Mouse (Mus musculus): Measurements from ENCODE around the gene Rnf31. TPM values are rescaled to one million over a fixed set of nuclear protein-coding genes. Genes with fewer than 3 reads are reported as not detected.

The Rnf31 gene
- polyA plus RNA-seq, 1 experiment from 2014 or later, result 18.2 TPM

- Histone ChIP-seq H3K9me3 (ENCODE audit: control insufficient read depth) (no peaks in the 10 kb centered on the region), H3K27ac (ENCODE audit: low read depth, low read length) (peak overlapping the region; percentile 85), H3K27me3 (replicated peaks; ENCODE audit: control insufficient read depth, insufficient read depth, low read length) (no peaks in the 10 kb centered on the region), H3K36me3 (ENCODE audit: control insufficient read depth, insufficient read depth) (peaks cover 72% of the 10 kb centered on the region), H3K4me3 (ENCODE audit: low read depth, low read length) (no peak overlapping the region), H3K4me1 (replicated peaks; ENCODE audit: control insufficient read depth, insufficient read depth, low read length) (0 out of 2 replicates have a peak, but pooled peaks cover 11% of the 10 kb centered on the region), H3K9ac (ENCODE audit: low read depth, low read length) (no peak overlapping the region), H3K4me2 (replicated peaks; ENCODE audit: low read depth) (peak overlapping the region; percentile 35)
- ATAC-seq, result peak; percentile 31
- TF ChIP-seq CTCF (IDR thresholded peaks at IDR 0.05; ENCODE audit: low read depth), result no peak
- WGBS, result 87% methylated on average over 16 of the region's 16 CpGs
Measured at GRCm38 (mm10) chr14:55605743-55606459, 14.4 kb downstream of the Rnf31 start.

GRCm38 (mm10) chr14:55608339-55608738, 16.8 kb downstream of the Rnf31 start:
- Histone ChIP-seq H3K9me3 (ENCODE audit: control insufficient read depth) (no peaks in the 10 kb centered on the region), H3K27me3 (replicated peaks; ENCODE audit: control insufficient read depth, insufficient read depth, low read length) (no peaks in the 10 kb centered on the region), H3K36me3 (ENCODE audit: control insufficient read depth, insufficient read depth) (peaks cover 47% of the 10 kb centered on the region), H3K9ac (ENCODE audit: low read depth, low read length) (no peak overlapping the region), H3K4me3 (ENCODE audit: low read depth, low read length) (no peak overlapping the region), H3K4me2 (replicated peaks; ENCODE audit: low read depth) (no peak overlapping the region), H3K27ac (ENCODE audit: low read depth, low read length) (peak overlapping the region; percentile 64; the same call in 1 of the 2 replicates), H3K4me1 (replicated peaks; ENCODE audit: control insufficient read depth, insufficient read depth, low read length) (0 out of 2 replicates have a peak, but pooled peaks cover 11% of the 10 kb centered on the region)
- 92% methylated on average over 6 of the region's 6 CpGs for WGBS
- no peak for TF ChIP-seq CTCF (IDR thresholded peaks at IDR 0.05; ENCODE audit: low read depth)
- no peak for ATAC-seq

GRCm38 (mm10) chr14:55613346-55613745, 21.8 kb downstream of the Rnf31 start:
- H3K27me3 ChIP-seq (replicated peaks; ENCODE audit: control insufficient read depth, insufficient read depth, low read length), result no peaks in the 10 kb centered on the region
- 0 out of 2 replicates have a peak, but pooled peaks cover 4% of the 10 kb centered on the region for H3K4me1 ChIP-seq (replicated peaks; ENCODE audit: control insufficient read depth, insufficient read depth, low read length)
- H3K4me3 ChIP-seq (ENCODE audit: low read depth, low read length), result no peak overlapping the region
- H3K4me2 ChIP-seq (replicated peaks; ENCODE audit: low read depth), result no peak overlapping the region
- H3K36me3 ChIP-seq (ENCODE audit: control insufficient read depth, insufficient read depth), result peaks cover 18% of the 10 kb centered on the region
- no peak overlapping the region for H3K9ac ChIP-seq (ENCODE audit: low read depth, low read length)
- H3K27ac ChIP-seq (ENCODE audit: low read depth, low read length), result peak overlapping the region; percentile 35; the same call in 1 of the 2 replicates
- ATAC-seq, result no peak
- no peaks in the 10 kb centered on the region for H3K9me3 ChIP-seq (ENCODE audit: control insufficient read depth)
- TF ChIP-seq CTCF (IDR thresholded peaks at IDR 0.05; ENCODE audit: low read depth), result no peak
- whole genome bisulfite sequencing, result 52% methylated on average over 6 of the region's 6 CpGs

GRCm38 (mm10) chr14:55614565-55615178, 23.2 kb downstream of the Rnf31 start:
- ATAC-seq, result peak; percentile 41; the same call in 1 of the 2 replicates
- Histone ChIP-seq H3K36me3 (ENCODE audit: control insufficient read depth, insufficient read depth) (peaks cover 6% of the 10 kb centered on the region), H3K4me2 (replicated peaks; ENCODE audit: low read depth) (no peak overlapping the region), H3K4me1 (replicated peaks; ENCODE audit: control insufficient read depth, insufficient read depth, low read length) (0 out of 2 replicates have a peak, but pooled peaks cover 4% of the 10 kb centered on the region), H3K9me3 (ENCODE audit: control insufficient read depth) (no peaks in the 10 kb centered on the region), H3K9ac (ENCODE audit: low read depth, low read length) (no peak overlapping the region), H3K27ac (ENCODE audit: low read depth, low read length) (no peak overlapping the region), H3K27me3 (replicated peaks; ENCODE audit: control insufficient read depth, insufficient read depth, low read length) (no peaks in the 10 kb centered on the region), H3K4me3 (ENCODE audit: low read depth, low read length) (no peak overlapping the region)
- no peak for TF ChIP-seq CTCF (IDR thresholded peaks at IDR 0.05; ENCODE audit: low read depth)
- 64% methylated on average over 7 of the region's 7 CpGs for WGBS

- no peaks in the 10 kb centered on the region for H3K9me3 ChIP-seq (ENCODE audit: control insufficient read depth)
- H3K4me2 ChIP-seq (replicated peaks; ENCODE audit: low read depth), result no peak overlapping the region
- TF ChIP-seq CTCF (IDR thresholded peaks at IDR 0.05; ENCODE audit: low read depth), result no peak
- no peak for ATAC-seq
- WGBS, result 41% methylated on average over 2 of the region's 2 CpGs
- H3K4me1 ChIP-seq (replicated peaks; ENCODE audit: control insufficient read depth, insufficient read depth, low read length), result 0 out of 2 replicates have a peak, but pooled peaks cover 4% of the 10 kb centered on the region
- H3K27me3 ChIP-seq (replicated peaks; ENCODE audit: control insufficient read depth, insufficient read depth, low read length), result no peaks in the 10 kb centered on the region
- H3K27ac ChIP-seq (ENCODE audit: low read depth, low read length), result no peak overlapping the region
- H3K4me3 ChIP-seq (ENCODE audit: low read depth, low read length), result no peak overlapping the region
- H3K36me3 ChIP-seq (ENCODE audit: control insufficient read depth, insufficient read depth), result no peaks in the 10 kb centered on the region
- no peak overlapping the region for H3K9ac ChIP-seq (ENCODE audit: low read depth, low read length)
Measured at GRCm38 (mm10) chr14:55615876-55616275, 24.4 kb downstream of the Rnf31 start.

GRCm38 (mm10) chr14:55616844-55617243, 25.3 kb downstream of the Rnf31 start:
- Histone ChIP-seq H3K4me1 (replicated peaks; ENCODE audit: control insufficient read depth, insufficient read depth, low read length) (0 out of 2 replicates have a peak, but pooled peaks cover 4% of the 10 kb centered on the region), H3K27me3 (replicated peaks; ENCODE audit: control insufficient read depth, insufficient read depth, low read length) (no peaks in the 10 kb centered on the region), H3K9me3 (ENCODE audit: control insufficient read depth) (no peaks in the 10 kb centered on the region), H3K27ac (ENCODE audit: low read depth, low read length) (no peak overlapping the region), H3K9ac (ENCODE audit: low read depth, low read length) (no peak overlapping the region), H3K4me2 (replicated peaks; ENCODE audit: low read depth) (no peak overlapping the region), H3K36me3 (ENCODE audit: control insufficient read depth, insufficient read depth) (no peaks in the 10 kb centered on the region), H3K4me3 (ENCODE audit: low read depth, low read length) (no peak overlapping the region)
- TF ChIP-seq CTCF (IDR thresholded peaks at IDR 0.05; ENCODE audit: low read depth), result no peak
- ATAC-seq, result no peak
- WGBS, result 75% methylated on average over 2 of the region's 2 CpGs

All from intestine, postnatal 0 days (tissue).